In the genomic region with DNA sequence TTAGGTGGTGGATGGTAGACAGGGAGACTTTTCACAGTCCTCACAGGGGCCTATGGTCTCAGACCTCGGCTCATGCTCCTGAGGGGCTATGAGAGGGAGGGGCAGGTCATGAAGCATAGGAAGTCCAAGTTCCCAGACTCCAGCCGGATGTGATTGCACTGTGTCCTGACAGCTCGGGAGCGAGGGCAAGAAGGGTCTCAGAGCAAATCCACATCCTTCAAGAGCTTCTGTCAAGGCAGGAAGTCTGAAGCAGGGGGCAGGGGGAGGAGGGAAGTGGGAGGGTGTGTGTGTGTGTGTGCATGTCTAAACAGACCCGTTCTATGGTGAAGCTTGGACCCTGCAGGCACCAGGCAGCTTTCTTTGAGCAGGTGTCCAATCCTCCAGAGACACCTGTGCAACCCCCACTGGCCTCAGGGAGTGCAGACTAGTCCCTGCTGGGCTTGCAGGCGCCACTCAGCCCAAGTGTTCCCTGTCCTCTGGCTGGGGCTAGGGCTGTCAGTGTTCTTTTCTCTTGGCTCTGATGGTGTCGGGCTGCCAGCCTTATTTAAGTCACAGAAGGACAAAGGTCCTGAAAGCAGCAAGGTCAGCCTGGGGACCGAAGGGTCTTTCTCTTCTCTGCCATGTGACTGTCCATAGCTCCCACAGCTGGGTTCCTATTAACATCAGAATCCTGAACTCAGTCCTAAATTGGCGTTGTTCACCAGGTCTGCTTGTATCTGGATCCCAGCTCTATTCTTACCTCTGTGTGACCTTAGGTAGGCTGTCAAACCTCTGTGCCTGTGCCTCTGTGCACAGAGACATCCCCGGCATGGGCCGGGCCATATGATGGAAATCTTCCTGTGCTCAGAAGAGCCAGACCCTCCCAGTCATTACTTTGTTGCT, we compare ENCODE assay signal across 9 mouse cellular contexts. TPM values are rescaled to one million over a fixed set of nuclear protein-coding genes. Genes with fewer than 3 reads are reported as not detected.
DNase-seq lines count a peak whose midpoint lies in the region; ATAC-seq and TF ChIP-seq lines count a peak whose summit lies in the region.
"Had no signal": no experiment of that assay in that cellular context is flagged by ENCODE, and none has a peak within 500 bp of the region (broad histone marks: within the 10 kb centered on the region; RNA-seq: fewer than 3 reads in every experiment).

No protein-coding gene starts in this region.

- ATAC-seq in neural tube, embryonic 13.5 days (ENCODE audit: low read depth) = no peak

- peak overlapping the region; percentile 1; the same call in 1 of the 2 replicates for H3K27ac ChIP-seq in cerebellum, adult 2 months (ENCODE audit: insufficient read depth, low read length)
- H3K27ac ChIP-seq in neural tube, embryonic 13.5 days (replicated peaks) = peak overlapping the region; percentile 42; the same call in 1 of the 2 replicates
- peak overlapping the region; percentile 66 for H3K27ac ChIP-seq in liver, adult 2 months (replicated peaks; ENCODE audit: insufficient read depth, low read depth, low read length)

- no peak overlapping the region for H3K4me3 ChIP-seq in cerebellum, adult 2 months (replicated peaks; ENCODE audit: insufficient read depth, low read depth, low read length)
- H3K4me3 ChIP-seq in neural tube, embryonic 13.5 days = no peak overlapping the region
- H3K4me3 ChIP-seq in liver, adult 2 months (ENCODE audit: insufficient read depth, low read depth, low read length) = no peak overlapping the region
- H3K4me3 ChIP-seq: myocyte had no signal

- 0 out of 2 replicates have a peak overlapping the region, but pooled peaks have one; percentile 22 for H3K9ac ChIP-seq in neural tube, embryonic 13.5 days
- H3K9ac ChIP-seq in liver, adult 2 months (ENCODE audit: low read depth, low read length) = 0 out of 2 replicates have a peak overlapping the region, but pooled peaks have one; percentile 17

- H3K36me3 ChIP-seq in neural tube, embryonic 13.5 days = peaks cover 96% of the 10 kb centered on the region
- H3K36me3 ChIP-seq in liver, adult 2 months (ENCODE audit: control insufficient read depth, insufficient read depth, low read length) = no peaks in the 10 kb centered on the region

- no peak overlapping the region for H3K4me2 ChIP-seq in neural tube, embryonic 13.5 days

- H3K27me3 ChIP-seq in cerebellum, adult 2 months (ENCODE audit: control insufficient read depth, insufficient read depth, low read length) = no peaks in the 10 kb centered on the region
- no peaks in the 10 kb centered on the region for H3K27me3 ChIP-seq in neural tube, embryonic 13.5 days
- H3K27me3 ChIP-seq in liver, adult 2 months (ENCODE audit: control insufficient read depth, insufficient read depth, low read length) = no peaks in the 10 kb centered on the region

- H3K9me3 ChIP-seq in neural tube, embryonic 13.5 days = no peaks in the 10 kb centered on the region

- intact Hi-C loops in left cerebral cortex, postnatal 25 days (cut with DNase I) = no loop called here

- H3K4me1 ChIP-seq in cerebellum, adult 2 months (ENCODE audit: control insufficient read depth, insufficient read depth, low read length) = peaks cover 47% of the 10 kb centered on the region
- H3K4me1 ChIP-seq in neural tube, embryonic 13.5 days (replicated peaks) = no peaks in the 10 kb centered on the region
- H3K4me1 ChIP-seq in liver, adult 2 months (ENCODE audit: control insufficient read depth, insufficient read depth, low read length) = 0 out of 2 replicates have a peak, but pooled peaks cover 4% of the 10 kb centered on the region

- TF ChIP-seq POLR2A in cerebellum, adult 2 months (IDR thresholded peaks at IDR 0.05; ENCODE audit: borderline replicate concordance, insufficient read depth, low read length) = no peak
- TF ChIP-seq POLR2A in liver, adult 2 months (IDR thresholded peaks at IDR 0.05; ENCODE audit: extremely low read depth, insufficient read depth, low read length) = no peak

- WGBS in cerebellum, adult 2 months = 57% methylated on average over 11 of the region's 11 CpGs
- 75% methylated on average over 11 of the region's 11 CpGs for WGBS in neural tube, embryonic 13.5 days
- WGBS in liver, adult 2 months = 65% methylated on average over 11 of the region's 11 CpGs

- no peak for TF ChIP-seq CTCF in cerebellum, adult 2 months (IDR thresholded peaks at IDR 0.05; ENCODE audit: borderline replicate concordance, insufficient read depth, low read depth, low read length)
- TF ChIP-seq CTCF in liver, adult 2 months (IDR thresholded peaks at IDR 0.05; ENCODE audit: low read depth, low read length) = no peak

- DNase-seq in cerebellum, adult 2 months = no peak
- no peak for DNase-seq in cerebellum, postnatal 4 days (ENCODE audit: low spot score in 2 of 2)
- DNase-seq in neural tube, embryonic 10.5 days (ENCODE audit: extremely low spot score, low spot score) = no peak
- no peak for DNase-seq in liver, adult 2 months (ENCODE audit: extremely low read depth, low read depth, low spot score)
- DNase-seq in thymus, postnatal 4 days = peak; percentile 54
- DNase-seq in right cerebral cortex, postnatal 25 days = no peak
- DNase-seq in left cerebral cortex, postnatal 25 days (ENCODE audit: low spot score in 2 of 2) = no peak

- H3K79me2 ChIP-seq in liver, adult 2 months (ENCODE audit: control insufficient read depth, insufficient read depth, low read length) = no peaks in the 10 kb centered on the region

RNA-seq across cellular contexts. Expression of gene Dnlz, which starts 9.1 kb away (rescaled TPM):
- polyA plus RNA-seq in cerebellum, adult 2 months (2012; rRNA removed) = 32.6 and 34.9 TPM in 2 replicates
- 30.1 and 34.2 TPM in 2 replicates for polyA plus RNA-seq in neural tube, embryonic 13.5 days (2015; fragmentation: Nextera tagmentation; extraction: Ambion mirVana)
- total RNA-seq in liver, adult 2 months (2014; rRNA removed) = 8.7 and 10.7 TPM in 2 replicates
- 16.4 and 22.4 TPM in 2 replicates for polyA plus RNA-seq in liver, adult 2 months (2012; rRNA removed)
- total RNA-seq in left cerebral cortex, postnatal 25 days (2021) = 10 to 100 TPM; 28.0 to 28.4 TPM

RNA-seq across cellular contexts. Expression of gene Card9, which starts 17.9 kb away (rescaled TPM):
- polyA plus RNA-seq in cerebellum, adult 2 months (2012; rRNA removed) = 5.7 and 6.2 TPM in 2 replicates
- polyA plus RNA-seq in neural tube, embryonic 13.5 days (2015; fragmentation: Nextera tagmentation; extraction: Ambion mirVana) = 1.3 and 2.0 TPM in 2 replicates
- total RNA-seq in liver, adult 2 months (2014; rRNA removed) = 0.81 and 0.92 TPM in 2 replicates
- polyA plus RNA-seq in liver, adult 2 months (2012; rRNA removed) = 0.40 and 0.84 TPM in 2 replicates
- 1 to 10 TPM; 2.6 to 3.3 TPM for total RNA-seq in left cerebral cortex, postnatal 25 days (2021)

RNA-seq across cellular contexts. Expression of gene Gpsm1, which starts 27.5 kb away (rescaled TPM):
- polyA plus RNA-seq in cerebellum, adult 2 months (2012; rRNA removed) = 126 and 137 TPM in 2 replicates
- 109 and 114 TPM in 2 replicates for polyA plus RNA-seq in neural tube, embryonic 13.5 days (2015; fragmentation: Nextera tagmentation; extraction: Ambion mirVana)
- 0.74 and 1.6 TPM in 2 replicates for total RNA-seq in liver, adult 2 months (2014; rRNA removed)
- polyA plus RNA-seq in liver, adult 2 months (2012; rRNA removed) = 1.9 and 2.1 TPM in 2 replicates
- total RNA-seq in left cerebral cortex, postnatal 25 days (2021) = 10 to 100 TPM; 48.7 to 51.4 TPM

RNA-seq across cellular contexts. Expression of gene Snapc4, which starts 37.6 kb away (rescaled TPM):
- polyA plus RNA-seq in cerebellum, adult 2 months (2012; rRNA removed) = 59.2 and 63.9 TPM in 2 replicates
- 25.4 and 26.8 TPM in 2 replicates for polyA plus RNA-seq in neural tube, embryonic 13.5 days (2015; fragmentation: Nextera tagmentation; extraction: Ambion mirVana)
- total RNA-seq in liver, adult 2 months (2014; rRNA removed) = 6.4 and 7.5 TPM in 2 replicates
- polyA plus RNA-seq in liver, adult 2 months (2012; rRNA removed) = 9.1 and 14.3 TPM in 2 replicates
- total RNA-seq in left cerebral cortex, postnatal 25 days (2021) = 10 to 100 TPM; 56.9 to 67.7 TPM

RNA-seq across cellular contexts. Expression of gene Entr1, which starts 46.3 kb away (rescaled TPM):
- polyA plus RNA-seq in cerebellum, adult 2 months (2012; rRNA removed) = 288 and 289 TPM in 2 replicates
- 158 and 164 TPM in 2 replicates for polyA plus RNA-seq in neural tube, embryonic 13.5 days (2015; fragmentation: Nextera tagmentation; extraction: Ambion mirVana)
- total RNA-seq in liver, adult 2 months (2014; rRNA removed) = 31.5 and 32.8 TPM in 2 replicates
- polyA plus RNA-seq in liver, adult 2 months (2012; rRNA removed) = 41.0 and 45.0 TPM in 2 replicates
- 100 to 1,000 TPM; 146 to 163 TPM for total RNA-seq in left cerebral cortex, postnatal 25 days (2021)

Comparison
In these comparisons a context has a peak if more than half of its experiments do, and no peak if none do; other contexts are left out.
1. H3K27ac ChIP-seq: peak in every context shown above with its lines; median percentile 66 in liver, adult 2 months; 42 in neural tube, embryonic 13.5 days; 1 in cerebellum, adult 2 months.
2. RNA of gene Gpsm1, which starts 27.5 kb away (polyA plus RNA-seq): 126 to 137 TPM in cerebellum, adult 2 months and 109 to 114 TPM in neural tube, embryonic 13.5 days; 1.9 to 2.1 TPM in liver, adult 2 months; every median in the first group is over 10 times any median in the second.